Mouse (Mus musculus) inflammation-experienced regulatory T-cells (primary cell): Measurements from ENCODE around the gene 4930435E12Rik. TPM values are rescaled to one million over a fixed set of nuclear protein-coding genes. Genes with fewer than 3 reads are reported as not detected.

Source experiments
- polyA plus RNA-seq, 2 experiments: library from polyadenylated mRNA; unstranded; fragments of 100-300 nt; shearing (Covaris generic); gene quantifications; one replicate each; pipeline ENCODE4 v1.2.1; 2017

Gene 4930435E12Rik
- not detected for polyA plus RNA-seq

GRCm38 (mm10) chr16:38828649-38829048 lies at the start of gene 4930435E12Rik:
4930435E12Rik (minus strand) TSS chr16:38828749.

DNA sequence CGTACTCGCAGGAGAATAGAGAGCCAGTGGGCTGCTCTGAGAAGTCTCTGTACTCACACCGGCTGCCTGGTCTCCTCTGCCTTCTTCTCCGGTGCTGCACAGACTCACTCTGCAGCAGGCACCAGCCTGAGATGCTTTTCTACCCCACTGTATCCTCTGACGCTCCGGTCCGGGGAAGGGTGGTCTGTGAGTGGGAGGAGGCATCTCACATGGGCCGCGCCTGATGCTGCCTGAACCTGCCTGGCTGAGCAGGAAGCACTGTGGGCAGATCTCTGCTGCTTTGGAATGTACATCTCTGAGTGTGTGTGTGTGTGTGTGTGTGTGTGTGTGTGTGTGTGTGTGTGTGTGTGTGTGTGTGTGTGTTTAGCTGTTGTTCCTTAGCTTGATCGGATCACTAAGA lies 28.5 kb downstream of the 4930435E12Rik start, which contains the start of gene Upk1b:
TSS of gene Upk1b (minus strand) at position 238 of the 400 bp plus-strand sequence.

Other genes with a start within 250 kb of the 4930435E12Rik start
- 10 to 100 TPM; 39.0 to 58.8 TPM for gene Arhgap31, start 115.5 kb downstream of the 4930435E12Rik start, polyA plus RNA-seq
- gene B4galt4, start 86.5 kb downstream of the 4930435E12Rik start, polyA plus RNA-seq, result 10 to 100 TPM in 1 of 2 experiments, 1 to 10 TPM in 1; 3.7 to 13.0 TPM
- under 1 TPM in 1 of 2 experiments, not detected in 1; 0.37 TPM for gene Upk1b, start 28.4 kb downstream of the 4930435E12Rik start, polyA plus RNA-seq
- gene Igsf11, start 63.9 kb upstream of the 4930435E12Rik start, polyA plus RNA-seq, result under 1 TPM in 1 of 2 experiments, not detected in 1; 0.13 TPM